Mouse (Mus musculus) activated CD4-positive, CD25-positive, alpha-beta regulatory T cell (primary cell): Measurements from ENCODE around the gene Alox5. TPM values are rescaled to one million over a fixed set of nuclear protein-coding genes. Genes with fewer than 3 reads are reported as not detected.

Experiments
- polyA plus RNA-seq, 2 experiments: library from polyadenylated mRNA; unstranded; fragments of 100-300 nt; shearing (Covaris generic); gene quantifications; one replicate each; pipeline ENCODE4 v1.2.1; 2017

Alox5 gene
- under 1 TPM in 1 of 2 experiments, not detected in 1; 0.15 TPM for polyA plus RNA-seq

GRCm38 (mm10) chr6:116460544-116461283, at the start of gene Alox5:
TSS of gene Alox5 (minus strand) at chr6:116461178.

GRCm38 (mm10) chr6:116506302-116507003, 45.5 kb upstream of the Alox5 start, which contains the start of gene Olfr212:
TSS of gene Olfr212 (plus strand) at chr6:116506516.

GRCm38 (mm10) chr6:116488791-116489190, 27.8 kb upstream of the Alox5 start, which contains the start of gene Olfr211:
TSS of gene Olfr211 (plus strand) at chr6:116489091.

Other genes starting within 250 kb of the Alox5 start
- gene Zfand4, start 197.0 kb downstream of the Alox5 start, polyA plus RNA-seq, result 1 to 10 TPM; 1.8 to 3.1 TPM
- gene March8, start 123.2 kb downstream of the Alox5 start, polyA plus RNA-seq, result 1 to 10 TPM; 1.5 to 4.4 TPM
- not detected for gene Olfr211, start 27.9 kb upstream of the Alox5 start, polyA plus RNA-seq
- under 1 TPM in 1 of 2 experiments, not detected in 1; 0.12 TPM for gene Olfr212, start 45.3 kb upstream of the Alox5 start, polyA plus RNA-seq
- gene Olfr213, start 77.3 kb upstream of the Alox5 start, polyA plus RNA-seq, result not detected
- gene Gm5580, start 90.0 kb upstream of the Alox5 start, polyA plus RNA-seq, result under 1 TPM; 0.47 to 0.55 TPM
- gene Olfr214, start 93.1 kb upstream of the Alox5 start, polyA plus RNA-seq, result not detected
- under 1 TPM in 1 of 2 experiments, not detected in 1; 0.43 TPM for gene Olfr215, start 123.0 kb upstream of the Alox5 start, polyA plus RNA-seq
- gene Zfp422, start 167.8 kb upstream of the Alox5 start, polyA plus RNA-seq, result 10 to 100 TPM; 27.9 to 39.6 TPM
- gene Depp1, start 189.4 kb upstream of the Alox5 start, polyA plus RNA-seq, result not detected
- 1 to 10 TPM; 1.4 to 1.6 TPM for gene Rassf4, start 212.8 kb upstream of the Alox5 start, polyA plus RNA-seq